Mouse (Mus musculus) E14TG2a.4 (cell line): ENCODE measurements around the gene Auts2.

Experiments used
- CTCF ChIP-seq: conservative IDR thresholded peaks from 2 replicates; pipeline ENCODE4 v1.5.1; 2014; ENCODE audit warnings: low read length
- NANOG ChIP-seq: IDR thresholded peaks from 2 replicates; pipeline ENCODE4 v1.6.1; 2014; ENCODE audit warnings: borderline replicate concordance, low read length, mixed read lengths
- POU5F1 ChIP-seq: IDR thresholded peaks from 2 replicates; pipeline ENCODE4 v1.6.1; 2014; ENCODE audit warnings: low read length, borderline replicate concordance

- TF ChIP-seq CTCF (no peak), NANOG (no peak), POU5F1 (no peak)
These were observed 468.8 kb downstream of the Auts2 start for GRCm38 (mm10) chr5:132074360-132074723.
